Mouse (Mus musculus): ENCODE data around the gene Ceacam1. TPM values are rescaled to one million over a fixed set of nuclear protein-coding genes. Genes with fewer than 3 reads are reported as not detected.
"Not testable (repeated sequence)": the region's sequence is repeated elsewhere in the genome, so short reads cannot be mapped to it uniquely, and the experiment has no call there.

Gene Ceacam1
- polyA plus RNA-seq (2015; fragmentation: Nextera tagmentation; extraction: Ambion mirVana): 0.99 and 1.0 TPM in 2 replicates

GRCm38 (mm10) chr7:25477091-25477751 is at the start of gene Ceacam1:
Gene Ceacam1 (minus strand): TSS chr7:25477603.
- ATAC-seq (ENCODE audit: low FRiP score, low read depth); H3K4me1 ChIP-seq (replicated peaks); H3K4me2 ChIP-seq; H3K4me3 ChIP-seq; H3K9ac ChIP-seq; H3K9me3 ChIP-seq; H3K27ac ChIP-seq (replicated peaks); H3K27me3 ChIP-seq; H3K36me3 ChIP-seq: not testable (repeated sequence)
- WGBS: 47% methylated on average over 5 of the region's 5 CpGs

GRCm38 (mm10) chr7:25516070-25516777 is 38.8 kb upstream of the Ceacam1 start:
- H3K27me3 ChIP-seq; H3K4me3 ChIP-seq; H3K9ac ChIP-seq; H3K4me1 ChIP-seq (replicated peaks); H3K4me2 ChIP-seq; ATAC-seq (ENCODE audit: low FRiP score, low read depth); H3K9me3 ChIP-seq; H3K36me3 ChIP-seq; H3K27ac ChIP-seq (replicated peaks): not testable (repeated sequence)
- 66% methylated on average over 3 of the region's 5 CpGs for WGBS

GRCm38 (mm10) chr7:25515667-25516066 is 38.3 kb upstream of the Ceacam1 start:
- ATAC-seq (ENCODE audit: low FRiP score, low read depth): peak; percentile 56; the same call in 1 of the 2 replicates
- H3K36me3 ChIP-seq; H3K4me3 ChIP-seq; H3K4me1 ChIP-seq (replicated peaks); H3K4me2 ChIP-seq; H3K27me3 ChIP-seq; H3K9ac ChIP-seq; H3K27ac ChIP-seq (replicated peaks); H3K9me3 ChIP-seq: not testable (repeated sequence)
- 27% methylated on average over 1 of the region's 1 CpGs for WGBS

- H3K4me3 ChIP-seq: no peak overlapping the region
- WGBS: 77% methylated on average over 3 of the region's 3 CpGs
- no peak for ATAC-seq (ENCODE audit: low FRiP score, low read depth)
- H3K4me2 ChIP-seq: no peak overlapping the region
- no peaks in the 10 kb centered on the region for H3K9me3 ChIP-seq
- H3K27ac ChIP-seq (replicated peaks): no peak overlapping the region
- no peaks in the 10 kb centered on the region for H3K4me1 ChIP-seq (replicated peaks)
- no peaks in the 10 kb centered on the region for H3K36me3 ChIP-seq
- H3K27me3 ChIP-seq: no peaks in the 10 kb centered on the region
- no peak overlapping the region for H3K9ac ChIP-seq
Measured at GRCm38 (mm10) chr7:25509925-25510324, 32.5 kb upstream of the Ceacam1 start.

- Histone ChIP-seq H3K36me3 (no peaks in the 10 kb centered on the region), H3K4me1 (replicated peaks) (no peaks in the 10 kb centered on the region), H3K9me3 (no peaks in the 10 kb centered on the region), H3K4me3 (no peak overlapping the region), H3K27ac (replicated peaks) (no peak overlapping the region), H3K27me3 (no peaks in the 10 kb centered on the region), H3K9ac (no peak overlapping the region), H3K4me2 (no peak overlapping the region)
- 85% methylated on average over 1 of the region's 1 CpGs for WGBS
- no peak for ATAC-seq (ENCODE audit: low FRiP score, low read depth)
Measured at GRCm38 (mm10) chr7:25494649-25495048, 17.2 kb upstream of the Ceacam1 start.

GRCm38 (mm10) chr7:25490698-25491097 is 13.3 kb upstream of the Ceacam1 start:
- not testable (repeated sequence) for H3K4me1 ChIP-seq (replicated peaks); H3K4me2 ChIP-seq; H3K9ac ChIP-seq; H3K27ac ChIP-seq (replicated peaks); ATAC-seq (ENCODE audit: low FRiP score, low read depth); H3K27me3 ChIP-seq; H3K36me3 ChIP-seq; H3K4me3 ChIP-seq; H3K9me3 ChIP-seq
- 60% methylated on average over 1 of the region's 1 CpGs for WGBS

- not testable (repeated sequence) for H3K27ac ChIP-seq (replicated peaks); H3K9ac ChIP-seq; H3K36me3 ChIP-seq; H3K9me3 ChIP-seq; H3K4me1 ChIP-seq (replicated peaks); ATAC-seq (ENCODE audit: low FRiP score, low read depth); H3K4me2 ChIP-seq; H3K4me3 ChIP-seq; H3K27me3 ChIP-seq
- WGBS: 89% methylated on average over 3 of the region's 3 CpGs
Measured at GRCm38 (mm10) chr7:25489382-25489781, 12.0 kb upstream of the Ceacam1 start.

GRCm38 (mm10) chr7:25486186-25486585 is 8.8 kb upstream of the Ceacam1 start:
- H3K27ac ChIP-seq (replicated peaks): no peak overlapping the region
- no peaks in the 10 kb centered on the region for H3K9me3 ChIP-seq
- ATAC-seq (ENCODE audit: low FRiP score, low read depth): no peak
- H3K9ac ChIP-seq: no peak overlapping the region
- WGBS: 24% methylated on average over 1 of the region's 1 CpGs
- H3K4me2 ChIP-seq: no peak overlapping the region
- no peaks in the 10 kb centered on the region for H3K27me3 ChIP-seq
- no peaks in the 10 kb centered on the region for H3K4me1 ChIP-seq (replicated peaks)
- H3K36me3 ChIP-seq: no peaks in the 10 kb centered on the region
- no peak overlapping the region for H3K4me3 ChIP-seq

- no peak overlapping the region for H3K4me3 ChIP-seq
- no peaks in the 10 kb centered on the region for H3K27me3 ChIP-seq
- no peaks in the 10 kb centered on the region for H3K9me3 ChIP-seq
- no peaks in the 10 kb centered on the region for H3K36me3 ChIP-seq
- no peak for ATAC-seq (ENCODE audit: low FRiP score, low read depth)
- no peak overlapping the region for H3K9ac ChIP-seq
- no peak overlapping the region for H3K4me2 ChIP-seq
- H3K4me1 ChIP-seq (replicated peaks): no peaks in the 10 kb centered on the region
- H3K27ac ChIP-seq (replicated peaks): no peak overlapping the region
- 66% methylated on average over 5 of the region's 5 CpGs for whole genome bisulfite sequencing
Measured at GRCm38 (mm10) chr7:25485061-25485460, 7.7 kb upstream of the Ceacam1 start.

GRCm38 (mm10) chr7:25483133-25483735 is 5.8 kb upstream of the Ceacam1 start:
- no peaks in the 10 kb centered on the region for H3K36me3 ChIP-seq
- ATAC-seq (ENCODE audit: low FRiP score, low read depth): no peak
- no peaks in the 10 kb centered on the region for H3K27me3 ChIP-seq
- H3K9me3 ChIP-seq: no peaks in the 10 kb centered on the region
- WGBS: 81% methylated on average over 8 of the region's 8 CpGs
- H3K4me1 ChIP-seq (replicated peaks): no peaks in the 10 kb centered on the region
- no peak overlapping the region for H3K27ac ChIP-seq (replicated peaks)
- no peak overlapping the region for H3K4me2 ChIP-seq
- no peak overlapping the region for H3K9ac ChIP-seq
- H3K4me3 ChIP-seq: no peak overlapping the region

GRCm38 (mm10) chr7:25480791-25481190 is 3.4 kb upstream of the Ceacam1 start:
- not testable (repeated sequence) for H3K9ac ChIP-seq; H3K4me3 ChIP-seq; H3K4me2 ChIP-seq; H3K27ac ChIP-seq (replicated peaks); ATAC-seq (ENCODE audit: low FRiP score, low read depth); H3K9me3 ChIP-seq; H3K4me1 ChIP-seq (replicated peaks); H3K36me3 ChIP-seq; H3K27me3 ChIP-seq
- 69% methylated on average over 8 of the region's 8 CpGs for WGBS

GRCm38 (mm10) chr7:25479440-25479839 is 2.0 kb upstream of the Ceacam1 start:
- Histone ChIP-seq H3K36me3 (no peaks in the 10 kb centered on the region), H3K4me1 (replicated peaks) (no peaks in the 10 kb centered on the region), H3K27me3 (no peaks in the 10 kb centered on the region), H3K9ac (no peak overlapping the region), H3K4me3 (no peak overlapping the region), H3K4me2 (no peak overlapping the region), H3K9me3 (no peaks in the 10 kb centered on the region), H3K27ac (replicated peaks) (no peak overlapping the region)
- 0% methylated on average over 1 of the region's 1 CpGs for WGBS
- no peak for ATAC-seq (ENCODE audit: low FRiP score, low read depth)
